Mouse (Mus musculus) layer of hippocampus, postnatal 14 days (tissue): ENCODE data around the gene Ccdc88c. TPM values are rescaled to one million over a fixed set of nuclear protein-coding genes. Genes with fewer than 3 reads are reported as not detected.
A peak's percentile ranks its signal among the peaks of the same experiment; 100 is the strongest.
"Not testable (repeated sequence)": the region's sequence is repeated elsewhere in the genome, so short reads cannot be mapped to it uniquely, and the experiment has no call there.

Experiments
- DNase-seq, 2 experiments: peaks; one replicate each; pipeline ENCODE4 v3.0.0; 2021 to 2022; ENCODE audit warnings: low spot score in 2 of 2, mixed read lengths in 1 of 2
- total RNA-seq, 2 experiments: library from RNA; stranded (reverse); gene quantifications; 2 replicates each; pipeline ENCODE4 v1.2.3; 2021

Ccdc88c gene
- total RNA-seq, 2 experiments from 2014 or later, result 33.5 to 38.3 TPM

GRCm38 (mm10) chr12:101019031-101019430 is 9.8 kb downstream of the Ccdc88c start:
- no peak for DNase-seq

GRCm38 (mm10) chr12:101017971-101018371 is 10.9 kb downstream of the Ccdc88c start:
- DNase-seq, result no peak

GRCm38 (mm10) chr12:101016412-101016928 is 12.4 kb downstream of the Ccdc88c start:
- DNase-seq, result no peak

DNA sequence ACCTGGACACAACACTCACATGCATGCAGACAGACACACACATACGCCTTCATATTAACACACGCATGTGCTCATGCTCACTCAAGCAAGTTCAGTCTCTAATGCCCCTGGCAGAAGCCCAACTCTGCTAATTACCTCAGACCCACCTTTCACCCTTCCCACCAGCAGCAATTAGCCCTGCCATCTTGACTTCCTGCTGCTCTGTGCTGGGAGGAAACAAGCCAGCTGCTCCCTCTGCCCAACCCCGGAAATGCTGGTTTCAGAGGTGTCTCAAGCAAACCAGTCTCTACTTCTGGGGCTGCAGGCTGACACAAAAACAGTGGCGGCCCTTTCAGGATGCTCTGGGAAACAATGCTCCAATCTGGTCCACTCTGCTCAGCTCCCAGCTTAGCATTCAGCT is 12.9 kb downstream of the Ccdc88c start:
- DNase-seq, result no peak

DNA sequence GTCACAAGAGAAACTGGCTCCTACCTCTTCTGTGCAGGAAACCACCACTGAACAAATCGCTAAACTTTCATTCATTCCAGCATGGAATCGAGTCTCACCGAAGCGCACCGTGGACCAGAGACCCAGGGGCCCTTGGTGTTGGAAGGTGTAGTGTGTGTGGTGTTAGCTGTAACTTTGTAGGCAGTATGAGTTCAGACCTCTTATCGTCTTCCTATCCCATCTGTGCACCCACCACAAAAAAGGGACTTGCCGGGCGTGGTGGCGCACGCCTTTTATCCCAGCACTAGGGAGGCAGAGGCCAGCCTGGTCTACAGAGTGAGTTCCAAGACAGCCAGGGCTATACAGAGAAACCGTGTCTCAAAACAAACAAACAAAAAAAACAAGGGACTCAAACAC is 13.7 kb downstream of the Ccdc88c start:
- DNase-seq, result no peak

DNA sequence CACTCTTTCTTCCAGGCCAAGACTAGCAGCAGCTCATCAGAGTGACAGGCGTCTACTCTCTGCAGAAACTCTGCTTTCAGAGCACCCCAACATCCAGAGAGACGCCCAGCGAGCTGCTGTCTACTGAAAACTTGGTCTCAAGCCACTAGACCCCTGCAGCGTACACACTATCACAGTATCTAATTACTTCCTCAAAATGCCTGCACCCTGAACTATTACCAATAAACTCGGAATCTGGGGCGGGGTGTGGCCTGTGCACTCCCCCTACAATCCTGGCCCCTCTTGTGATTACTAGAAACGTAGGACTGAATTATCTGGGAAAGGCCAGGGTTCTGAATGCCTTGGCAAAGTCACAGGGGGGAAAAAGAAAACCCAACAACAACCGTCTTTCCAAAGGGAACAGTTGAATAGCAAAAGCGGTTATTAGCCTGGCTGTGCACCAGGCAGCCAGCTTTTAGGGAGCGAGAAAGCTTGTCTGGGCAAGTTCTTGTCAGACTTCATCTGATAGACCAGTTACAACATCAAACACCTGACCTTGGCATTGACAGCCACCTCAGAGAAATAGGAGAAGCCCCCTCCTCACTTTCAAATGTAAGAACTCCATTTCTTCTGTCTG is 14.2 kb downstream of the Ccdc88c start:
- DNase-seq, result peak in 1 of 2 experiments; percentile 41

DNA sequence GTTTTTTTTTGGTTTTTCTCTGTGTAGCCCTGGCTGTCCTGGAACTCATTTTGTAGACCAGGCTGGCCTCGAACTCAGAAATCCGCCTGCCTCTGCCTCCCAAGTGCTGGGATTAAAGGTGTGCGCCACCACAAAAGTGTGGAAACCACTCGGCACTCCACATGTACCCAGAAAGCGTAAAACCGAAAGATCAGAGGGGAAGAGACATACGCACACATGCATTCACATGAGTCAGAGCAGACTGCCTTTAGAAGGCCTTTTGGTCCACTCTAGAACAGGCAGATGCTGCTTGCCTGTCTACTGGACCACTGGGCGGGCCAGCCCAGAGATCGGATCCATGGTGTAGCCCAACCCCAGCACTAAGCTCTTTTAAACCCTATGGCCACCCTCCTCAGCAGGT is 15.2 kb downstream of the Ccdc88c start:
- DNase-seq, result not testable (repeated sequence)

DNA sequence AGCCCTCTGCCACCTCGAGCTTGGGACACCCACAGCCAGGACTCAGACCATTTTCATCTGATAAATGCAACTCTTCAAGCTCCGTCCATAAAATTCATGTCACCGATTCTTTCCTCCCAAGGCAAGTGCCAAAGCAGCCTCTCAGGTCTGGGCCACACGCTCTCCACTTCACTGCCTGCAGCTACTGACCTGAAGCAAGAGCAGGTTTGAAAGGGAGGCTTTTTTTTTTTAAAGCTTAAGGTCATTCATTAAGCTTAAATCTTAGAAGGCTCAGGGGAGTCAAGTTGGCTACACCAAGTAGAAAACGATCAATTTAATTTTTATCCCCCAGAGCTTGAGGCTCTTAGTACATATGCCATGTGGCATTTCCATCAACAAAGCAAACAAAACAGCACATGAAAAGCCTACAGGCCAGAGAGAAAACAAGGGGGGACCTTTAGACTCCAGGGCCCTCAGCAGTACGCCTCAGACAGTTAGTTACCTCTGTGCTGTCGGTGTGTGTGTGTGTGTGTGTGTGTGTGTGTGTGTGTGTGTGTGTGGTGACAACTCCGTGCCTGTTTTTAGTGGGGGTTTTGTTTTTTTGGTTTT is 15.7 kb downstream of the Ccdc88c start:
- DNase-seq, result no peak

GRCm38 (mm10) chr12:101012197-101013077 is 16.4 kb downstream of the Ccdc88c start:
- no peak for DNase-seq

DNA sequence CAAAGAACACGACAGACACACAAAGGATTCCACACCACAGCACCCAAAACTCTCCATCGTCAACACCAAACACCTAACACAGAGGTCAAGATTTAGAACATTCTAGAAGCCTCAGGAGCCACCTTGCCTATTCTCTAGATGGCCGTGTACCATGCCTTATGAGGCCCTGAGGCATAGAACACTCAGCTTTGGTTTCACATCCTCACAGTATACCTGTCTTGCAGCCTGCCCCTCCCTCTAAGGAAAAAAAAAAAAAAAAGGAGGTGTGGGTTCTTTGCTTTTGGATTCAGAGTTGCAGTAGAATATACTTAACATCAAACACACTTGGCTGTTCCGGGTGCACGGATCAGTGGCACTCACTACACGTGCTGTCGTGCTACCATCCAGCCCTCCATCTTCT is 17.8 kb downstream of the Ccdc88c start:
- no peak for DNase-seq

- DNase-seq, result no peak
These were observed 18.5 kb downstream of the Ccdc88c start for GRCm38 (mm10) chr12:101010148-101010920.

DNA sequence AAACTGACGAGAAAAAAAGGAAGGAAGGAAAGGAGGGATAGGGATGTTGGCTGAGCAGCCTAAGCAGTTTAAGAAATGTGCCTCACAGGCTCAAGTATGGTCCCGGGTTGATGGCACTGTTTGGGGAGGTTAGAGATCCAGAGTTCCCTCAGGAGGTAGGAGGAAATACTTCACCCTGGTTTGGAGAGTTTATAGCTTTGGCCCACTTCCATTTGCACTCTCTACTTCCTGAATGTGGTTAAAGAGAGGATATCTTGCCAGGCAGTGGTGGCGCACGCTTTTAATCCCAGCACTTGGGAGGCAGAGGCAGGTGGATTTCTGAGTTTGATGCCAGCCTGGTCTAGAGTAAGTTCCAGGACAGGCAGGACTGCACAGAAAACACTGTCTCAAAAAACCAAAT is 19.6 kb downstream of the Ccdc88c start:
- DNase-seq, result no peak

- DNase-seq, result no peak
These were observed 20.2 kb downstream of the Ccdc88c start for GRCm38 (mm10) chr12:101008648-101009047.

- peak; percentile 59 to 81 for DNase-seq
These were observed 20.8 kb downstream of the Ccdc88c start for GRCm38 (mm10) chr12:101007968-101008481.

GRCm38 (mm10) chr12:101007427-101007826 is 21.4 kb downstream of the Ccdc88c start:
- DNase-seq, result no peak

- no peak for DNase-seq
These were observed 23.0 kb downstream of the Ccdc88c start for GRCm38 (mm10) chr12:101005665-101006420.

DNA sequence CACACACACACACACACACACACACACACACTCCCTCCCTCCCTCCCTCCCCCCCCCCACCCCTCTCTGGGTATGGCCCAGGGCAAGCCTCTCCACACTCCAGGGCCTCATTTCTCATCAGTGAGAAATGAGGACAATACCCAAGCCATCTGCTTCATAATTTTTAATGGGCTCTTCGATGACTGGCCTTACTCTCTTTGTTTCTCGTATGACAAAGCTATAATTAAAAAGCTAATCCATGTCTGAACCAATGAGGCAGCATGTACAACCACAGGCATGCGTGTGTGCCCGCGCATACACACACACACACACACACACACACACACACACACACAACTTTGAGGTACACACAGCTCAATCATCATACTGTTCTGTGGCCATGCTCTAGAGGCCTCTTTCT is 23.9 kb downstream of the Ccdc88c start:
- DNase-seq, result no peak

DNA sequence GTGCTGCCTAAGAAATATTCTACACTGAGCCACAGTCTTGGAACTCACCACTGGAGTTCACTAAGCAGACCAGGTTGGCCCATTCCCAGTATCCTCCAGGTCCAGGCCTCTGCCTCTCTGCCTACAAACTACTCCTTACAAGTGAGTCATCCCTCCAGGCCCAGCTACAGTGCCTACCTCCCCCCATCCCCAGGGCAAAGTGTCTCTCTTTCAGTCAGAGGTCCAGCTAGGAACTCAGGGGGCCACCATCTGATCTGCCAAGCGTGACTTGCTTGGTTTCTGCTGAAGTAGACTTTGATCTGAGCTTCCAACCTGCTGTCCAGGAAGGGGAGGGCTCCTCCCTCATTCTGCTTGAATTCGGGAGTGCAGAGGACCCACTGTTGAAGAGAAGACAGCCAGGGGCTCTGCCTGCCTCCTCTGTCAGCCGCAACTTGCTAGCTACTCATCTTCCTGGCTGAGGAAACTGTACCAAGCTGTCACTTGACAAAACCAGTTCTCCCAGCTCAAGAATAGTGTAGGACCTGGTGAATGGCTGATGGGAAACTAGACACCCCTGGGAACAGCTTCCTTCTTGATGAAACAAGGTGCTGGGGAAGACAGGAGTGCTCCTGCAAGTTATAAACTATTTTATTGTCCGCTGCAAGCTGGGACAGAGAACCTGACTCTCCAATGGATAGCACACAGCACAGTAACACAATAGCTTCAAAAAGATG is 25.9 kb downstream of the Ccdc88c start:
- DNase-seq, result no peak
